Mouse (Mus musculus) spleen, postnatal 0 days (tissue): ENCODE data around the gene Sumo3. TPM values are rescaled to one million over a fixed set of nuclear protein-coding genes. Genes with fewer than 3 reads are reported as not detected.

Experiments
- microRNA counts: library from miRNA; unstranded; fragments of <30 nt; microRNA quantifications from one replicate; lab custom pipeline; 2015
- polyA plus RNA-seq: library from polyadenylated mRNA; unstranded; fragments of >200 nt; fragmentation: Nextera tagmentation; extraction: Ambion mirVana; gene quantifications from 2 replicates; pipeline ENCODE4 v1.2.1, GENCODE M21; 2015

Gene Sumo3
- polyA plus RNA-seq: 163 and 182 TPM in 2 replicates

DNA sequence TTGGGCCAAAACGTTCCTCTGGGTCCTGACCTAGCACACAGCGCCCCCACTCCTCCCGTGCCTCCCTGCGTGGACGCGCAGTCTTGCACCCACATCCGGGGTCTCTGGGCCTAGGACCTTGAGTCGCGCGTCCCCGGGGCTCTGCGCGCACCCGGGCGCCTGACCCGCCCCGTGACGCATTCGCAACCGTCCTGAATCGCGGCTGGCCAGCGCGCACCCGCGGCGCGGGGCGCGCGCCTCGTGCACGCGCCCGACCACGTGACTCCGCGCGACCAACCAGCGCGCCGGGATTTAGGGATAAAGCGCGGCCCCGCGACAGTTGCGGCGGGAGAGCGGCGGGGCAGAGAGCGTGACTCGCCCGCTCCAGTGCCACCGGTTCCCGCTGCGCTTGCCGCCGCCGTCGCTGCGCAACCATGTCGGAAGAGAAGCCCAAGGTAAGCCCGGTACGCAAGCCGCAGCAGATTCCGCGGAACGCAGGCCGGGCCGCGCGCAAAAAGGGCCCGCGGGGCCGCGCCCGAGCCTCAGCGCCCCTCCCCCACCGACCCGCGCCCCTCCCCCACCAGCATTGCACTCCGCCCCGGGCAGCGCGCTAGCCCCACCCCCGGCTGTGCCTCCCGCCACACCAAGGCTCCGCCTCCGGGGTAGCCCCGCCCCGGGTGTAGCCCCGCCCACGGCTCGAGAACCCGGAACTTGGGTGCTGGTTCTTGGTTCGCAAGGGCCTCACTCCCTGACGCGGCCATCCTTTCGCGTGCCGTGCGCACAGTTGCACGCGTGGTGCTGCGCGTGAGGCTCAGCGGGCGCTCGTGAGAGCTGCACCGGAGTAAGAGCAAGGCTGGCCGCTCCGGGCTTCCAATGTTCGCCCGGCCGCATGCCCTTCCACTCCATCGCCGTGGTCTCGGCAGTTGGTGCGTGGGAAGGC, at the start of gene Sumo3, which contains the start of gene Gm49325:
Sumo3 (plus strand) TSS at position 190 of the 919 bp plus-strand sequence.
Gm49325 (plus strand) TSS at position 290 of the 919 bp plus-strand sequence.

DNA sequence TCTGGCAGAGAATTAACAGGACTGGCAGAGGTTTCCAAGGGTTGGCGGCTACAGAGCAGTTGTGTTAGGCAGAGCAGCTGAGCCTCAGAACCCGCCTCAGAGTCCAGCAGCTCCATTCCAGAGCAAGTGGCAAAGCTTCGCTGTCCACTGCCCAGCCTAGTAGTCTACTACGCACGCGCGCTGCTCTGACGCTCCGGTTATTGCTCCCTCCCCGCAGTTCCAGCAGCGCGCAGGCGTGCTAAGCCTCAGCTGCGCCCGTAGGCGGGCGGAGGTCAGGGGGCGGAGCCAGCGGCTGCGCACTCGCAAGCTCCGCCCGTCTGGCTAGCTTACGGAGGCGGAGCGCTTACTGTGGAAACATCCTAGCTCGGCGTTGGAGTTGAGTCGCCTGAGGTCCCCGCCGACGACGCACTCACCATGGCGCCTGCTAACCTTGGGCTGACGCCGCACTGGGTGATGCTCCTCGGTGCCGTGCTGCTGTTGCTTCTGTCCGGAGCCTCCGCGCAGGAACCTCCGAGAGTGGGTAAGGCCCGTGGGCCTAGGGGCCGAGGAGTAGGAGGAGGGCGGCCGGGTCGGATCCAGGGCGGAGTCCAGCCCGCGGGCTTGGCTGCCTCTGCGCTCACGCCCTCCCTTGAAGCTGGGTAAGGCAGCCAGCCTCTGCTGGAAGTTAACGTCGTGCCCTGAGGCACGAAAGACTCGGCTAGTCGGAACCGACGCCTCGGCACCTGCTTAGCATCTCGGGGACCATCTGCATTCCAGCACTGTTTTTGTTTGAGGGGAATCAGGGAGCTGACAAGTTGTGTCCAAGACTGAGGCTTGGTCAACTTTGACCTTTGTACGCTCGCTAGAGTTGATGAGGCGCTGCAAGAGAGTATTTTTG, 24.3 kb upstream of the Sumo3 start, which contains the start of gene Pttg1ip:
Pttg1ip (plus strand) TSS at position 313 of the 877 bp plus-strand sequence.

DNA sequence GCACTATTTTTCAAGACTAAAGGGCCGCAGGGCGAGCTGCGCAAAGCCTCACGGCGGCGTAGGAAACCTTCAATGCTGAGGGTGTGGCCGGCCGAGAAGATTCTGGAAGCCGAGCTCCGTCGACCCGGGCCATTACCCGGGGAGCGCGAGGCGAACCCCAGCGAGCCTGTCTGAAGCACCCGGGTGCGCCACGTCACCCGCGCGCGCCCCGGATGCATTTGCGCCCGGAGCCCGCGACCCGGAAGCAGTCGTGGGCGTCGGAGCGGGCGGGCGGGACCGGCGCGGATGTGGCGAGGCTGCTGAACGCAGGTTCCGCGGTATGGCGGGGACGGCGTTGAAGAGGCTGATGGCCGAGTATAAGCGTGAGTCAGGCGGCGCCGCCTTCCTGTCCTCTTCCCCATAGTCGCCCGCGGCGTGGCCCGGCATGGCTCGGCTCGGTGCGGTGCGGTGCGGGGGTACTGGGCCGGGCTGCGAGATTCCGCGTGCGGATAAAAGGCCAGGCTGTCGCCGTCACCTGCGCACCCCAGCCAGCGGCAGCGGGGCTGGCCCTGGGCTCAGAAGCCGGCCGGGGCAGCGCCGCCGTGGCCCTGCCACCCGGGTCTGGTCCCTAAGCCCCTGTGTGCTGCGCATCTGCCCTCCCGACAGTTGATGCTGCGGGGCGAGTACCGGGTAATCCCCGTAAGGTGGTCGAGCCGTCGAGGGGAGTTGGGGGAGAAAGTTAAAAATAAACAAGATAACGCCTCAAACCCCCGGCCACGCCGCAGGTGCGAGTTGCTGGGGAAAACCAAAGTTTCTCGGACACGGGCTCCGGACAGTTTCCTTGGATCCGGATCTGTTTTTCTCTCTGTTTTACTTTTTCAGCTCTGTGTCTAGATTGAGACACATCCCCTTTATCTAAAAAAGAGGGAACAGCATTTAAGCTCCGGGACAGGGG, 16.4 kb downstream of the Sumo3 start, which contains the start of gene Ube2g2:
Ube2g2 (plus strand) TSS at position 221 of the 934 bp plus-strand sequence.

MicroRNAs encoded within 50 kb of the gene (microRNA counts, 519-probe panel; counts per million panel counts)
- microRNA mmu-miR-1930 (lab: Ali Mortazavi, UCI): 88.3 counts per million

Other genes with a start within 250 kb of the Sumo3 start
- gene Adarb1, start 187.8 kb upstream of the Sumo3 start, polyA plus RNA-seq: 1.8 and 2.9 TPM in 2 replicates
- gene Fam207a, start 90.3 kb upstream of the Sumo3 start, polyA plus RNA-seq: 23.5 and 23.9 TPM in 2 replicates
- gene Itgb2, start 75.8 kb upstream of the Sumo3 start, polyA plus RNA-seq: 36.5 and 50.0 TPM in 2 replicates
- 71.1 and 81.7 TPM in 2 replicates for gene Pttg1ip, start 24.4 kb upstream of the Sumo3 start, polyA plus RNA-seq
- gene Gm49325, start 100 bp downstream of the Sumo3 start, polyA plus RNA-seq: 5.2 and 12.6 TPM in 2 replicates
- gene Ube2g2, start 16.2 kb downstream of the Sumo3 start, polyA plus RNA-seq: 41.2 and 42.6 TPM in 2 replicates
- 0.10 TPM in 1 of 2 replicates, not detected in the other for gene Tspear, start 80.5 kb downstream of the Sumo3 start, polyA plus RNA-seq
- gene Gm19402, start 84.7 kb downstream of the Sumo3 start, polyA plus RNA-seq: not detected in 2 replicates
- gene Gm9508, start 91.1 kb downstream of the Sumo3 start, polyA plus RNA-seq: not detected in 2 replicates
- not detected in 2 replicates for gene Gm10272, start 100.5 kb downstream of the Sumo3 start, polyA plus RNA-seq
- not detected in 2 replicates for gene Gm10024, start 105.4 kb downstream of the Sumo3 start, polyA plus RNA-seq
- not detected in 2 replicates for gene Gm10142, start 109.7 kb downstream of the Sumo3 start, polyA plus RNA-seq
- gene Krtap12-1, start 114.5 kb downstream of the Sumo3 start, polyA plus RNA-seq: not detected in 2 replicates
- not detected in 2 replicates for gene Gm10100, start 120.4 kb downstream of the Sumo3 start, polyA plus RNA-seq
- not detected in 2 replicates for gene Gm18596, start 136.5 kb downstream of the Sumo3 start, polyA plus RNA-seq
- not detected in 2 replicates for gene Gm9736, start 145.3 kb downstream of the Sumo3 start, polyA plus RNA-seq
- gene Gm3233, start 153.6 kb downstream of the Sumo3 start, polyA plus RNA-seq: not detected in 2 replicates
- gene Gm3238, start 165.2 kb downstream of the Sumo3 start, polyA plus RNA-seq: not detected in 2 replicates
- gene Gm7138, start 170.8 kb downstream of the Sumo3 start, polyA plus RNA-seq: not detected in 2 replicates
- not detected in 2 replicates for gene Gm3250, start 176.4 kb downstream of the Sumo3 start, polyA plus RNA-seq
- not detected in 2 replicates for gene Gm7137, start 182.1 kb downstream of the Sumo3 start, polyA plus RNA-seq
- gene Gm9639, start 189.0 kb downstream of the Sumo3 start, polyA plus RNA-seq: not detected in 2 replicates
- not detected in 2 replicates for gene Gm19668, start 193.0 kb downstream of the Sumo3 start, polyA plus RNA-seq
- gene Gm9507, start 205.7 kb downstream of the Sumo3 start, polyA plus RNA-seq: not detected in 2 replicates
- not detected in 2 replicates for gene Gm2696, start 208.6 kb downstream of the Sumo3 start, polyA plus RNA-seq
- gene Krtap10-4, start 221.0 kb downstream of the Sumo3 start, polyA plus RNA-seq: not detected in 2 replicates
- gene Krtap10-10, start 229.8 kb downstream of the Sumo3 start, polyA plus RNA-seq: not detected in 2 replicates
- not detected in 2 replicates for gene Gm36176, start 240.7 kb downstream of the Sumo3 start, polyA plus RNA-seq
- not detected in 2 replicates for gene Gm10318, start 246.8 kb downstream of the Sumo3 start, polyA plus RNA-seq